Mouse (Mus musculus): Measurements from ENCODE around the gene Dusp6. TPM values are rescaled to one million over a fixed set of nuclear protein-coding genes. Genes with fewer than 3 reads are reported as not detected.

Gene Dusp6
- polyA plus RNA-seq, 1 experiment: 40.3 TPM

DNA sequence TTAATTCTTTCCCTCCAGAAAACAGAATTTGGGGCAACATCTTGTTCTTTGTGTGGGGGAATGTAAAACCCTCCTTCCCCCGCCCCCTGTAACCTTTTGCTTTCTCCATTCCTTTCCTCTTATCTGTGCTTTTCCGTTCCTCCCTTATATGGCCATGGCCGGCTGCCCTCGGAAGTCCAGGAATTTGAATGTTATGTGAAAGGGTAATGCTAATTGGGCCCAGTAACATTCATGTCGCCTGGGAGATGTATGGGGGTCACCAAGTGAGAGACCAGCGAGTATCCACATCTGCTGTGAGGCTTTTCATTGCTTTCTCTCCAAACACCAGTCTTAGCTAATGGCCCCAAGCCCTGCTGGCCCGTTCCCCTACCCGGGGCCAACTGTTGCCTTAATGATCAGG is 22.7 kb downstream of the Dusp6 start:
- TF ChIP-seq USF1 (IDR thresholded peaks at IDR 0.05; ENCODE audit: low read depth): no peak
- no peak for TF ChIP-seq FOSL1 (IDR thresholded peaks at IDR 0.05; ENCODE audit: insufficient read depth, low read length, poor library complexity, severe bottlenecking)
- no peak for TF ChIP-seq MAX (IDR thresholded peaks at IDR 0.05)
- no peaks in the 10 kb centered on the region for H3K27me3 ChIP-seq (ENCODE audit: control insufficient read depth, insufficient read depth, insufficient read length)
- no peaks in the 10 kb centered on the region for H3K79me2 ChIP-seq (ENCODE audit: control insufficient read depth, insufficient read depth)
- no peak overlapping the region for H3K4me3 ChIP-seq (ENCODE audit: insufficient read depth, poor library complexity, severe bottlenecking)
- no peak overlapping the region for H3ac ChIP-seq (ENCODE audit: control insufficient read depth, insufficient read length, low read depth)
- no peaks in the 10 kb centered on the region for H3K79me3 ChIP-seq (ENCODE audit: low read depth)
- H3K36me3 ChIP-seq (ENCODE audit: control insufficient read depth, insufficient read depth): no peaks in the 10 kb centered on the region

DNA sequence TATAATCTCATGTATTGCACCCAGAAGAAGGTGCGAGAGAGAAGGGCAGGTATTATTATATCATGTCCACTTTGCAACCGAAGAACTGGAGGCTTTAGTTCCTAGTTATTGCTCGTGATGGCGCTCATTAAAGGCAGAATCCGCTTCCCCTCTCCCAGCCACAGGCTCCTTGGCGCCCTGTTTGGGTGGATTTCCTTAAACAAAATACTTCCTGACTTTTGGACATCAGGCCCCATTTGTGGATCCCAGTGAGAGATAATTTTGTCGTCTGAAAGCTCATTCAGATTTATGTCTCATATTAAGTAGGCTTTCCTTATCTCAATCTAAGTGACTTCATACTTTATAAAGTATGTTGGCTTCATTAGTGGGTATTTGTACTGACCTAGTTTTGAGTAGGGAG is 23.2 kb downstream of the Dusp6 start:
- Histone ChIP-seq H3K27me3 (ENCODE audit: control insufficient read depth, insufficient read depth, insufficient read length) (no peaks in the 10 kb centered on the region), H3K79me3 (ENCODE audit: low read depth) (no peaks in the 10 kb centered on the region), H3K79me2 (ENCODE audit: control insufficient read depth, insufficient read depth) (no peaks in the 10 kb centered on the region), H3K36me3 (ENCODE audit: control insufficient read depth, insufficient read depth) (no peaks in the 10 kb centered on the region), H3K4me3 (ENCODE audit: insufficient read depth, poor library complexity, severe bottlenecking) (no peak overlapping the region), H3ac (ENCODE audit: control insufficient read depth, insufficient read length, low read depth) (no peak overlapping the region)
- TF ChIP-seq MYOD1 (IDR thresholded peaks at IDR 0.05; ENCODE audit: control insufficient read depth, insufficient read length, low read depth): no peak
- no peak for TF ChIP-seq FOSL1 (IDR thresholded peaks at IDR 0.05; ENCODE audit: insufficient read depth, low read length, poor library complexity, severe bottlenecking)
- TF ChIP-seq USF1 (IDR thresholded peaks at IDR 0.05; ENCODE audit: low read depth): no peak
- no peak for TF ChIP-seq CTCF (IDR thresholded peaks at IDR 0.05; ENCODE audit: control insufficient read depth, insufficient read depth, insufficient read length)
- no peak for TF ChIP-seq MAX (IDR thresholded peaks at IDR 0.05)
- TF ChIP-seq MYOG (IDR thresholded peaks at IDR 0.05; ENCODE audit: control insufficient read depth, extremely low read depth, insufficient read length): no peak
- TF ChIP-seq CEBPB (IDR thresholded peaks at IDR 0.05; ENCODE audit: low read depth): no peak

DNA sequence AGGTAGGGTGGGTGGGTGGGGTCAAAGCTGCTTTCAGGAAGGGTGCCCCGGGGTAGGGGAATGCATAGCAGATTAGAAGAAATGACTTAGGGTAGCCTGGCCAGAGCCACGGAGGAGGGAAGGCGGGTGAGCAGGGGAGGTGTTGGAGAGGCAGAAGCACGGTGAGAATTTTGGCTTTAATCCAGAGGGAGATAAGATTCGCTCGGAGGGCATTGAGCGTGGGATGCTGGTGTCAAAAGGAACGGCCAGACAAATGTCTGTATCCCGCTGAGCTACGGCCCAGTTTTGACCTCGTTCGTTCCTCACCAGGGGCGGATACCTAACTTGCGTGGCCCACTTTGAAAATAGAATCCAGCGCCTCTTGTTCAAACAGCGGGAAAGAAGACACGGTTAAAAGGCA is 23.8 kb downstream of the Dusp6 start:
- Histone ChIP-seq H3K36me3 (ENCODE audit: control insufficient read depth, insufficient read depth) (no peaks in the 10 kb centered on the region), H3K4me3 (ENCODE audit: insufficient read depth, poor library complexity, severe bottlenecking) (no peak overlapping the region), H3ac (ENCODE audit: control insufficient read depth, insufficient read length, low read depth) (no peak overlapping the region), H3K27me3 (ENCODE audit: control insufficient read depth, insufficient read depth, insufficient read length) (no peaks in the 10 kb centered on the region), H3K79me2 (ENCODE audit: control insufficient read depth, insufficient read depth) (no peaks in the 10 kb centered on the region), H3K79me3 (ENCODE audit: low read depth) (no peaks in the 10 kb centered on the region)
- TF ChIP-seq CEBPB (IDR thresholded peaks at IDR 0.05; ENCODE audit: low read depth) (no peak), MYOG (IDR thresholded peaks at IDR 0.05; ENCODE audit: control insufficient read depth, extremely low read depth, insufficient read length) (no peak), MAX (IDR thresholded peaks at IDR 0.05) (no peak), FOSL1 (IDR thresholded peaks at IDR 0.05; ENCODE audit: insufficient read depth, low read length, poor library complexity, severe bottlenecking) (no peak), CTCF (IDR thresholded peaks at IDR 0.05; ENCODE audit: control insufficient read depth, insufficient read depth, insufficient read length) (no peak), MYOD1 (IDR thresholded peaks at IDR 0.05; ENCODE audit: control insufficient read depth, insufficient read length, low read depth) (no peak), USF1 (IDR thresholded peaks at IDR 0.05; ENCODE audit: low read depth) (no peak)

DNA sequence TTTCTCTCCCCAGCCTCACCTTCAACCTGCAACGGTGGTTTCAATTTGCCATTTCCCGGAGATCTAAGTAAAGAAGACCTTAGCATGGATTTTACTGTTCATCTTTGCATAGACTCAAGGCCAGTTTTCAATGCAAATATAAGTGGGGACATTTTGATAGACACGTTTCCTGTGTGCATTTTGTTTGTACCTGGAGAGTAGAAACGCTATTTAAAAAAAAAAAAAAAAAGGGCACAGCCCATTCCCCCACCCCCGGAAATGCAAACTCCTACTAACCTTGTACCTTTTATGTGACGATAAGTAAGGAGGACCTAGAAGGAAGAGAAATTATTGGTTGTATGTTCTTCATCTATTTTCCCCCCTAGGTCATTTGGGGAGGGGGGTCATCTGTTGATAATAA is 24.2 kb downstream of the Dusp6 start:
- no peak overlapping the region for H3ac ChIP-seq (ENCODE audit: control insufficient read depth, insufficient read length, low read depth)

DNA sequence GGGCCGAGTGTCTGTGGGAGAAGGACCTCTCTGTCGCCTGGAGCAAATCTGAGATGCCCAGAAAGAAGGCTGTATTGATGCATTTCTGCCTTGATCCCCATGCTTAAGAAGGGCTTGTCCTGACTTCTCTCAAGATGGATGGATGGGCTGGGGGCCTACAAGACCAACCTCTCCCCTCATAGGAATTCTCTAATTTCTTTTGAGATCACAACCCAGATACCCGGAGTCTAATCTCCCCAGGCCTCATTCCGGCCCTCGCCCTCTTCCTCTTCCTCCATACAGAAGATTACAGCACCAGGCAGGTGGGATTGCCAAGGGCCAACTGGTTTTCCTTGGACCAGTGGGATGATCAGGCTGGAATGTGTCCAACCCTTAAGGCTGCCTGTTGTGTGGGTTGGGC is 26.1 kb downstream of the Dusp6 start:
- TF ChIP-seq MAX (IDR thresholded peaks at IDR 0.05): no peak
- TF ChIP-seq MYOD1 (IDR thresholded peaks at IDR 0.05; ENCODE audit: control insufficient read depth, insufficient read length, low read depth): no peak
- TF ChIP-seq USF1 (IDR thresholded peaks at IDR 0.05; ENCODE audit: low read depth): no peak
- TF ChIP-seq CTCF (IDR thresholded peaks at IDR 0.05; ENCODE audit: control insufficient read depth, insufficient read depth, insufficient read length): no peak
- no peaks in the 10 kb centered on the region for H3K79me3 ChIP-seq (ENCODE audit: low read depth)
- H3K36me3 ChIP-seq (ENCODE audit: control insufficient read depth, insufficient read depth): no peaks in the 10 kb centered on the region
- no peak overlapping the region for H3K4me3 ChIP-seq (ENCODE audit: insufficient read depth, poor library complexity, severe bottlenecking)
- H3K79me2 ChIP-seq (ENCODE audit: control insufficient read depth, insufficient read depth): no peaks in the 10 kb centered on the region
- no peak overlapping the region for H3ac ChIP-seq (ENCODE audit: control insufficient read depth, insufficient read length, low read depth)
- no peaks in the 10 kb centered on the region for H3K27me3 ChIP-seq (ENCODE audit: control insufficient read depth, insufficient read depth, insufficient read length)

More for the DNA sequence above, 24.2 kb downstream of the Dusp6 start:
- no peaks in the 10 kb centered on the region for H3K79me3 ChIP-seq (ENCODE audit: low read depth)
- no peaks in the 10 kb centered on the region for H3K36me3 ChIP-seq (ENCODE audit: control insufficient read depth, insufficient read depth)
- TF ChIP-seq MAX (IDR thresholded peaks at IDR 0.05) (no peak), CTCF (IDR thresholded peaks at IDR 0.05; ENCODE audit: control insufficient read depth, insufficient read depth, insufficient read length) (no peak), FOSL1 (IDR thresholded peaks at IDR 0.05; ENCODE audit: insufficient read depth, low read length, poor library complexity, severe bottlenecking) (no peak), MYOD1 (IDR thresholded peaks at IDR 0.05; ENCODE audit: control insufficient read depth, insufficient read length, low read depth) (no peak), USF1 (IDR thresholded peaks at IDR 0.05; ENCODE audit: low read depth) (no peak), CEBPB (IDR thresholded peaks at IDR 0.05; ENCODE audit: low read depth) (no peak), MYOG (IDR thresholded peaks at IDR 0.05; ENCODE audit: control insufficient read depth, extremely low read depth, insufficient read length) (no peak)
- H3K4me3 ChIP-seq (ENCODE audit: insufficient read depth, poor library complexity, severe bottlenecking): no peak overlapping the region
- no peaks in the 10 kb centered on the region for H3K27me3 ChIP-seq (ENCODE audit: control insufficient read depth, insufficient read depth, insufficient read length)
- no peaks in the 10 kb centered on the region for H3K79me2 ChIP-seq (ENCODE audit: control insufficient read depth, insufficient read depth)

DNA sequence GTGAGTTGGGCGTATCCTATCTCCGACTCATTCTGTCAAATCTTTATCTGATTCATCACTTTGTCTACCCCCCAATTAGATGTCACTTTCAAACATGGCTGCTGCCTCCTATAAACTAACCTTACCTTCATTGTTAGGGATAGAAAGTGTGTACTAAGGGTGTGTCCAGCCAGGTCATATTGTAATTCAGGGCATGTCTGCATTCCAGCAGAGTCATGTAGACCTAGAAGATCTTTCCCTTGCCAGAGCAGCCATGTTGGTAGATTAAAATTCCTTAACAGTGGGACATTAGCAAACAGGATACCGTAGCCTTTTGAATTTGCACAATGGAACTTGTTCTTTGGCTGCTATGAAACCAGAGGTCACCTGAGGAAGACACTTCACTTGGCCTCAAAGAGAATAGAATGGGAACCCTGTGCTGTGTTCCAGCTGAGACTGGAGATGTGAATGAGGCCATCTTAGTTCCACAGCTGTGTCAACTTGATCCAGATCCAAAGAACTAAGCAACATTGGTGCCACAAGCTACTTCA is 30.1 kb downstream of the Dusp6 start:
- H3K27me3 ChIP-seq (ENCODE audit: control insufficient read depth, insufficient read depth, insufficient read length): no peaks in the 10 kb centered on the region
- no peaks in the 10 kb centered on the region for H3K79me2 ChIP-seq (ENCODE audit: control insufficient read depth, insufficient read depth)
- no peak overlapping the region for H3K4me3 ChIP-seq (ENCODE audit: insufficient read depth, poor library complexity, severe bottlenecking)
- H3K36me3 ChIP-seq (ENCODE audit: control insufficient read depth, insufficient read depth): no peaks in the 10 kb centered on the region
- no peak for TF ChIP-seq FOSL1 (IDR thresholded peaks at IDR 0.05; ENCODE audit: insufficient read depth, low read length, poor library complexity, severe bottlenecking)
- TF ChIP-seq CEBPB (IDR thresholded peaks at IDR 0.05; ENCODE audit: low read depth): no peak
- TF ChIP-seq USF1 (IDR thresholded peaks at IDR 0.05; ENCODE audit: low read depth): no peak
- TF ChIP-seq MAX (IDR thresholded peaks at IDR 0.05): no peak
- TF ChIP-seq CTCF (IDR thresholded peaks at IDR 0.05; ENCODE audit: control insufficient read depth, insufficient read depth, insufficient read length): no peak
- TF ChIP-seq MYOG (IDR thresholded peaks at IDR 0.05; ENCODE audit: control insufficient read depth, extremely low read depth, insufficient read length): no peak
- no peak for TF ChIP-seq MYOD1 (IDR thresholded peaks at IDR 0.05; ENCODE audit: control insufficient read depth, insufficient read length, low read depth)
- no peaks in the 10 kb centered on the region for H3K79me3 ChIP-seq (ENCODE audit: low read depth)
- no peak overlapping the region for H3ac ChIP-seq (ENCODE audit: control insufficient read depth, insufficient read length, low read depth)
